Mouse (Mus musculus): ENCODE results near the gene Tmod3.

Tmod3 gene

GRCm38 (mm10) chr9:75559512-75560012 lies at the start of gene Tmod3:
TSS of gene Tmod3 (minus strand) at chr9:75559657.
- DNase-seq (ENCODE audit: low spot score) = peak; percentile 92

GRCm38 (mm10) chr9:75607496-75607895 lies 48.0 kb upstream of the Tmod3 start:
- no peak for DNase-seq (ENCODE audit: low spot score)

- no peak for DNase-seq (ENCODE audit: low spot score)
Observed at GRCm38 (mm10) chr9:75601510-75601909, 42.1 kb upstream of the Tmod3 start.

GRCm38 (mm10) chr9:75600166-75600934 lies 40.9 kb upstream of the Tmod3 start:
- no peak for DNase-seq (ENCODE audit: low spot score)

DNA sequence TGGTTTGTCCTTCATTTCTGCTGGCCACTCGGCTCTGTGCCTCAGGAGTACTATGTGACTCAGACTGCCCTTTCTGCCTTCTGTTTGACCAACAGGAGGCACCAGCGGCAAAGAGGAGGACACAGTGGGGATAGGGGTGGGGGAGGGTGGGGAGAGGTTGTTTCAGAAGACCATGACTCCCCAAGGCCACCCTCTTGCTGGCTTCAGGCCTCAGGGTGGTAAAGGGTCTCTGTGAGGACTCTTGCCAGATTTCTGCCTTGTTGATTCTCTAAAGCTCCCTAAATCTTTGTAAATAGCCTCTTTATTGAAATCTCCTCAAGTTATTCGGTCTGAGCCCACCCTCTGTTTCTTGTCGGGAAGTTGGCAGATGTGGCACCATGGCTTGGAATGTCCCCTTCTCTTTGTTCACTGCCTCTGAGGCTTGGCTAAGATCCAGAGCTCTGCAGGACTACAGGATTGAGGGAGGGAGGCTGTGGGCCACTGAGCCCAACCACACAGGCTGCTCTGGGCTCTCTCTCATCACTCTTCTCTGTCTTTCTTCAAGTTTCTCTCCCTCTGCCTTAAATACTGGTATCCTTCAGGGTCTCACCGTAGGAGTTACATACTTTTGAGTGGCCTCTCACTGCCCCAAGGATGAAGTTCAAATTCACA lies 39.9 kb upstream of the Tmod3 start:
- no peak for DNase-seq (ENCODE audit: low spot score)

DNA sequence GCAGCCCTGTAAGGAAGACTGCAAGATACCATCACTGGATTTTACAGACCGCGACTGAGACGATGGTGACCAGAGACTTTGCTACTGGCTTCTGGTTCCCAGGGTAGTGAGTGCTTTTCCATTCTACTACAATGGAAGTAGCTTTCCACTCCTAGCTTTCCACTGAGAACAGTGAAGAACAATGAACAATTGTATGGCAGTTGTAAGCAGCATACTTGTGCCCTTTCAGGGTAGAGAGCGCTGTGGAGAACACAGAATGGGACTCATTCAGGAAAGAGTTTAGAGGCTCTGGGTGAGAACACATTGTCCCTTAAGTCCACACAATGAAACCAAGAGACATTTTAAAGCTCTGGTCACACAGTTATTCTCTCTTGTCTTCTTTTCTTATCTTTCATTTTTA lies 38.1 kb upstream of the Tmod3 start:
- DNase-seq (ENCODE audit: low spot score) = no peak

GRCm38 (mm10) chr9:75597036-75597435 lies 37.6 kb upstream of the Tmod3 start:
- DNase-seq (ENCODE audit: low spot score) = no peak

DNA sequence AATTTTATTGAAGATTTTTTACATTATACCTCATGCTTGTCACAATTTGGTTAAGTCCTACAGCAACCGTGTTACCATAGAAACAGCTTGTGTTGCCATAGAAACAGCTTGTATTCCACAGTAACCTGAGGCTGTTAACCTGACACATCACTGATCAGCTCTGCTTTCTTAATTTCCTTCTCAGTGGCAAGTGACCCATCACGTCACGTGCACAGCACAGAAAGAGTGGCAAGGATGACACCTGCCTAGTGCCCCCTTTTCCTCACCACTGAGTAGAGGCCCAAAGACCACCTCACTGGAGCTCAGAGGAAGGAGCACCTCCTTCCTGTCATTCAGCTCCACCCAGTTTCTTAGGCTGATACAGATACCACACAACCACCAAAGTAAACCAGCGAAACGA lies 34.0 kb upstream of the Tmod3 start:
- no peak for DNase-seq (ENCODE audit: low spot score)

DNA sequence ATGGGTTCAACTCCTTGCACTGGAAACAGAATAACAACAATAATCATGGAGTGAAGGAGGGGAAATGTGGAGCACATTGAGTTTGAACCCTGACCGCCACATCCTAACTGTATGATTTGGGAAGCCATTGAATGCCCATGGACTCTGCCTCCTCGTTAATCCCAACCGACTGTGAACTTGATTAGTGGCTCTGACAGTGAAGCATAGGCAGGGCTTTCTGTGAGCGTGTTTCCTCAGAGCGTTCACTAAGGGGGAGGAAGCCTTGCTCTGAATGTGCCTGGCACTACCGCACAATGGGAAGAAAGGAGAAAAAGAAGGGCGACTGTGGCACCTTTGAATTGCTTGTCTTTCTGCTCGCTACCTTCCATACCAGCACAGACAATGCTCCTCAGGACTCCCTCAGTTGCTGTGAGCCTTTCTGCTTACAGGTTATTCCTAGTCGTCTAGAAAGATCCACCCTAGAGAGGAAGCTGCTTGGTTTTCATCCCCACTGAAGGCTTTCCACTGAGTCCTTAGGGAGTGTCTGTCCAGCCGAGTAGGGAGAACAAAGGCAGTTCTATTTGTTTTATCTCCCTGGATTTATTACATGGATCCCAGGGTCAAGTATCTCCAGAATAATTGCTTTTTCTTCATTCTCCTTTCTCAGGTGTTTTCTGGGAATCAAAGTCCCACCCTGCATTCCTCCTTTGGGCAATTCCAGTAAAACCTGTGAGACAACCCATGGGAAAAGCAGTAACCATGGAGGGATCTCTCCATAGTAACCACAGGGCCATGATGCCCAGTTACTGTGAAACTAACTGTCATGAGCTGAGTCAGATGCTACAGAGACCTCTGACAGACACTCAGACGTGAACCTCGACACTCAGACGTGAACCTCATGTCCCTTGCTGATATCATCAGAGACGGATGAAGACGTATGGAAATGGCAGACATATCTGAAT lies 30.7 kb upstream of the Tmod3 start:
- DNase-seq (ENCODE audit: low spot score) = no peak

GRCm38 (mm10) chr9:75581694-75582350 lies 22.4 kb upstream of the Tmod3 start:
- DNase-seq (ENCODE audit: low spot score) = no peak

DNA sequence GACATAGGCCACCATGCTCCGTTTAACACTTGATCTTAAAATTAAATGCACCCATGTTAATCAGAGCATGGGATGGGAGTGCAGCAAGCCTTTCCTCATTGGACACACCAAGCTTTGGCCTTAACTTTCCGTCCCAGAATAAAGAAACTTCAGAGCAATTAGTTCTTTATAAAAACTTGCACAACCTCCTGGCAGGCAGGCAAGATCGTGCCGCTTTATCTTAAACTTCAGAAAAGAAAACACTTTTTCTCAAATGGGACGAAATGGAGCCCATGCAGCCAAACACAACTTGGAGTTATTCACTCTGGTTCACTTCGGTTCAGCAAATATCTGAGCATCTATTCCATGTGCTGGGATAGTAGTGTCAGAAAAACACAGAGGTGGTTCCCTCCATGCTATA lies 19.9 kb upstream of the Tmod3 start:
- no peak for DNase-seq (ENCODE audit: low spot score)

DNA sequence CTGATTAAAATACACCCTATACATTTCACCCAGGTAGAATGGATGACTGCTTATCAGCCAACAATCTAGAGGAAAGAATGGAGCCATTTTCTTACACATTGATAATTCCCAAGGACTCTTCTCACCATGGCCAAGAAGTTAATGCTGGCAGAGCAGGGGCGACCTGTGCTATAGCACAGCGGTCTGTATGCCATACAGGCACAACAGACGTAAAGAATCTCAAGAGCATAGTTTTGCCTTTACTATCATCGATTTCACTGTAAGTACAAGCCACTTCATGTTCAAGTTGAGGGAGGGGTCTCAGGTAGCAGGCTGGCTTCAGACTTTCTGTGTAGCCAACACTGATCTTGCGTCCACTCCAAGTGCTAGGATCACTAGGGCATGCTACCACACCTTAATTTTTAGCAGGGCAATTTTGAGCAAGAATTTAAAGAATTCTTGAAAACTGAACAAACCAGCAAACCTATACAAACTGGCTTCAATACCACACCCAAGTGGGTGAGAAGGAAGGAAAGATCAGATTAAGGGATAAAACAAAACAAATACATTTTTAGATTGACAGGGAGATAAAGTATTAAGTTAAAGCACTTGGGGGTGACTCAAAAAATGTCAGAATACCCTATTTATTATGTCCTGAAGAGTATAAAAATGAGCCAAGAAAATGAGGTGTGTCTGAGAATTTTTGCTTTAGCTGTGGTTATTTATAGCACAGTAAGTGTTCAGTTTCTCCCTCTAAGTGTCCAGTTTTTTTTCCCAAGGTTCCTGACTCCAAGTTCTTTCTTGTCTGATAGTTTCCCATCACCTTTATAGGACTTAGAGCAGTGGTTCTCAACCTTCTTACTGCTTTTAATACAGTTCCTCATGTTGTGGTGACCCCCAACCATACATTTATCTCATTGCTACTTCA lies 11.8 kb upstream of the Tmod3 start:
- no peak for DNase-seq (ENCODE audit: low spot score)

DNA sequence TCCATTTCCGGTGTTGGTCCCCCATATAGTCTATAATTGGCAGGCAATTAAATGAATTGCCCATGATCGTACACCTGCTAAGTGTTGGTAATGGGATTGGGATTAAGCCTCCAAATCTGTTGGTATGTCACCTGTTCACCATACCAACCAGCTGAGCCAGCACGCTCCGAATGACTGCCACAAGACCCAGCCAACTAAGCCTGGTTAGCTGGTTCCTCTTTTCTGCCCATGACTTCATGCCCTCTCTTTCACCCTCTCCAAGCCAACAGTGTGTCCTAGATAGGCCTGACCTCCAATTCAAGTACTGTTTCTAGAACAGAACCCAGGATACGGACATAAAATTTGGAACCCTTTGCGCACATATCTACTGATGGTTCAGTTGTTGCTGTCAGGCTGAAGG lies 8.9 kb upstream of the Tmod3 start:
- DNase-seq (ENCODE audit: low spot score) = no peak

GRCm38 (mm10) chr9:75564892-75565291 lies 5.4 kb upstream of the Tmod3 start:
- no peak for DNase-seq (ENCODE audit: low spot score)

DNA sequence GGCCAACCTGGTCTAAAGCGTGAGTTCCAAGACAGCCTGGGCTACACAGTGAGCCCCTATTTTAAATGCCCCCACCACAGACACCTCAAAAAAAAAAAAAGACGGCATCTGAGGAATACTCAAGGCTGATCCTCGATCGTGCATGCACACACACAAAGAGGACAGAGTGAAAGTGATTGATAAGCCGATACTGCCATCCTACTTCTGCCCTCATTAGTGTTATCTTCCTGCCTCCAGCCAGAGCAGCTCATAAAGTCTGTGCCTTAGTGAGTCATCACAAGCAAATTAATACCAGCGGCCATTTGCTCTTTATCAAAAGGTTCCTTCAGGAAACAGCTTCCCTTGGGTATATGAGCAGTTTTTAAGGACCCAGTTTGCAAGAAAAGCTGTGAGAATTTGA lies 4.2 kb upstream of the Tmod3 start:
- DNase-seq (ENCODE audit: low spot score) = no peak

GRCm38 (mm10) chr9:75563176-75563575 lies 3.7 kb upstream of the Tmod3 start:
- DNase-seq (ENCODE audit: low spot score) = no peak

- DNase-seq (ENCODE audit: low spot score) = no peak
Observed at GRCm38 (mm10) chr9:75561040-75561669, 1.7 kb upstream of the Tmod3 start.

- no peak for DNase-seq (ENCODE audit: low spot score)
Observed at GRCm38 (mm10) chr9:75560353-75560752, 896 bp upstream of the Tmod3 start.

DNA sequence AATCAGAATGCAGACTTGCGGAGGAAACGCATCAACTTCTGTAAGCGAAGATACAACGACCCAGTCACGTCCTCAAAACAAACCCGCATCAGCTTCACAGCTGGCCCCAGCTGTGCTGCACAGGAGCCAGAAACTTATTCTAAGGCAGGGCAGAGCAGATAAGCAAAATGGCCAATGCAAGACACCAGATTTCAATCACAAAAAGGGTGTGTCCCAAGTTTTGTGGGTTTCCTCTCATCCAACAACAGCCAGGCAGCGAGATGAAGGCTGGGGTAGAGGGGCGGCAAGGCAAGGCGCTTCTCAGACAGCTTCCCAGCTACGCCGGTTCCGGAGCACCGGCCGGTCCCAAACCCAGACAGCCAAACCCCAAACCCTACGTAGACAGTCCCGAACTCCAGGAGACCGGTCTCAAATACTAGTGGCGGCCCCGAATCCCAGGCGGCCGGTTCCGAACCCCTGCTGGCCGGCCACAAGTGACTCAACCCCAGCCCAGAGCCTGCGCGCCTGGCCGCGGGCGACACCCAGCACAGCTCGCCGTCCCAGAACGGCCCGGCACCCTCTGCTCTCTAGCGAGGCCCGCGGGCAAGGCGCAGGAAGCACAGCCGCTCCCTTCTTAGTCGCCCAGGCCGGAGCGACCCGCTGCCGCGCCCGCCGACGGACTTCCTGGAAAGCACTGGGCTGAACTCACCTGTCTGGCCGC lies 495 bp downstream of the Tmod3 start:
- no peak for DNase-seq (ENCODE audit: low spot score)

GRCm38 (mm10) chr9:75558360-75558759 lies 1.1 kb downstream of the Tmod3 start:
- DNase-seq (ENCODE audit: low spot score) = no peak

Measured in spleen, adult 12 weeks (tissue).